Mouse (Mus musculus) bone marrow, adult 2 months (tissue): ENCODE results near the gene Hist2h3c2.

ENCODE experiments used
- CTCF ChIP-seq: fragments of 200-500 bp; IDR thresholded peaks from 2 replicates; pipeline ENCODE4 v1.5.1; 2011; ENCODE audit warnings: low read length, control low read depth; ENCODE audit not compliant: control insufficient read depth, insufficient read depth
- POLR2A ChIP-seq: fragments of 200-500 bp; IDR thresholded peaks from 2 replicates; pipeline ENCODE4 v1.6.1; 2011; ENCODE audit warnings: low read depth, mild to moderate bottlenecking, control low read depth, low read length, borderline replicate concordance; ENCODE audit not compliant: control insufficient read depth

- no peak for TF ChIP-seq CTCF
- TF ChIP-seq POLR2A: no peak
Measured at GRCm38 (mm10) chr3:96237904-96238511, 919 bp downstream of the Hist2h3c2 start.
